Mouse (Mus musculus) limb, embryonic 14.5 days (tissue): ENCODE data around the gene Fcgr3. TPM values are rescaled to one million over a fixed set of nuclear protein-coding genes. Genes with fewer than 3 reads are reported as not detected.
"Not testable (repeated sequence)": the region's sequence is repeated elsewhere in the genome, so short reads cannot be mapped to it uniquely, and the experiment has no call there.

Experiments
- ATAC-seq: fragments of 200-750 bp; cut with Nextera tagmentation; 2 replicates; pipeline ENCODE4 v1.8.0; 2017; ENCODE audit warnings: low read depth, moderate number of reproducible peaks, moderate TSS enrichment; ENCODE audit not compliant: low FRiP score
- DNase-seq: peaks from one replicate; pipeline ENCODE4 v3.0.0-alpha.2; 2015; ENCODE audit warnings: low spot score
- H3K27ac ChIP-seq: fragments of 300-500 bp; sonication (generic); replicated peaks from 2 replicates; pipeline ENCODE4 v1.5.1; 2014; ENCODE audit warnings: low read depth, mild to moderate bottlenecking, low read length, moderate library complexity, mixed read lengths
- H3K27me3 ChIP-seq: fragments of 300-500 bp; sonication (generic); 2 replicates; pipeline ENCODE4 v1.6.1; 2014; ENCODE audit warnings: low read length, mixed read lengths; ENCODE audit not compliant: control insufficient read depth, insufficient read depth
- H3K36me3 ChIP-seq: fragments of 300-500 bp; sonication (generic); 2 replicates; pipeline ENCODE4 v1.6.1; 2014; ENCODE audit warnings: mild to moderate bottlenecking, low read length, moderate library complexity, mixed read lengths; ENCODE audit not compliant: control insufficient read depth, insufficient read depth
- H3K4me1 ChIP-seq: fragments of 300-500 bp; sonication (generic); 2 replicates; pipeline ENCODE4 v1.6.1; 2014; ENCODE audit warnings: antibody characterized with exemption, low read length, mixed read lengths; ENCODE audit not compliant: control insufficient read depth, insufficient read depth
- H3K4me2 ChIP-seq: fragments of 300-500 bp; sonication (generic); replicated peaks from 2 replicates; pipeline ENCODE4 v1.6.1; 2014; ENCODE audit warnings: low read depth, mild to moderate bottlenecking, low read length, moderate library complexity; ENCODE audit not compliant: severe bottlenecking
- H3K4me3 ChIP-seq: fragments of 300-500 bp; sonication (generic); replicated peaks from 2 replicates; pipeline ENCODE4 v1.5.1; 2014; ENCODE audit warnings: low read length
- H3K9ac ChIP-seq: fragments of 300-500 bp; sonication (generic); 2 replicates; pipeline ENCODE4 v1.6.1; 2014; ENCODE audit warnings: mild to moderate bottlenecking, low read depth, low read length, moderate library complexity; ENCODE audit not compliant: severe bottlenecking
- H3K9me3 ChIP-seq: fragments of 300-500 bp; sonication (generic); 2 replicates; pipeline ENCODE4 v1.6.1; 2016; ENCODE audit warnings: low read length; ENCODE audit not compliant: control insufficient read depth
- POLR2A ChIP-seq: fragments of 200-500 bp; IDR thresholded peaks from 2 replicates; pipeline ENCODE4 v1.8.0; 2012; ENCODE audit warnings: inconsistent platforms, mild to moderate bottlenecking, moderate library complexity, borderline replicate concordance; ENCODE audit not compliant: insufficient read depth, insufficient read length; ENCODE audit errors: extremely low read depth
- WGBS: fragments of 180-500 bp; shearing (Covaris S2); extraction: QIAGEN DNeasy Blood & Tissue Kit; methylation state at CpG from one replicate; pipeline ENCODE4 v1.1.7; 2014; 5-methylcytosine and 5-hydroxymethylcytosine counted together
- polyA plus RNA-seq, 2 experiments: library from polyadenylated mRNA; depleted of rRNA in 1 of 2; stranded (reverse) in 1 of 2; unstranded in 1 of 2; fragments of >200 nt; fragmentation: Nextera tagmentation in 1 of 2; extraction: Ambion mirVana in 1 of 2; gene quantifications; 2 replicates each; pipeline versions ENCODE4 v1.2.1 to v1.2.3; 2012 to 2014

Fcgr3 gene
- 12.8 and 13.7 TPM in 2 replicates for polyA plus RNA-seq (2012; rRNA removed)
- 17.6 and 19.7 TPM in 2 replicates for polyA plus RNA-seq (2014; fragmentation: Nextera tagmentation; extraction: Ambion mirVana)

GRCm38 (mm10) chr1:171064491-171065242, at the start of gene Fcgr3:
Fcgr3 (minus strand) TSS chr1:171064935.
- Histone ChIP-seq H3K27me3 (peaks cover 35% of the 10 kb centered on the region), H3K4me3 (peak within 1 kb of the TSS; percentile 47), H3K4me2 (peak within 1 kb of the TSS; percentile 62), H3K9ac (peak within 1 kb of the TSS; percentile 44; the same call in 1 of the 2 replicates)
- WGBS: 3% methylated on average over 38 of the region's 75 CpGs
- DNase-seq: peak; percentile 19
- H3K4me1 ChIP-seq, H3K27ac ChIP-seq, H3K36me3 ChIP-seq, H3K9me3 ChIP-seq: not testable (repeated sequence)
- peak; percentile 59 for ATAC-seq

GRCm38 (mm10) chr1:171113873-171114299, 49.2 kb upstream of the Fcgr3 start, which contains the start of gene Cfap126:
Cfap126 (plus strand) TSS chr1:171113918.
- under 1% methylated on average over 24 of the region's 24 CpGs for WGBS

GRCm38 (mm10) chr1:171112986-171113385, 48.3 kb upstream of the Fcgr3 start:
- Histone ChIP-seq H3K4me3 (no peak overlapping the region), H3K27ac (no peak overlapping the region), H3K9me3 (no peaks in the 10 kb centered on the region), H3K9ac (no peak overlapping the region), H3K4me2 (no peak overlapping the region), H3K36me3 (no peaks in the 10 kb centered on the region), H3K27me3 (no peaks in the 10 kb centered on the region), H3K4me1 (0 out of 2 replicates have a peak, but pooled peaks cover 2% of the 10 kb centered on the region)
- 69% methylated on average over 4 of the region's 4 CpGs for WGBS
- DNase-seq: no peak
- TF ChIP-seq POLR2A: no peak
- no peak for ATAC-seq

More at GRCm38 (mm10) chr1:171113873-171114299, 49.2 kb upstream of the Fcgr3 start, which contains the start of gene Cfap126:
- ATAC-seq: peak; percentile 20
- Histone ChIP-seq H3K36me3 (no peaks in the 10 kb centered on the region), H3K27me3 (no peaks in the 10 kb centered on the region), H3K9ac (peak within 1 kb of the TSS; percentile 67), H3K4me3 (peak within 1 kb of the TSS; percentile 50), H3K4me2 (peak within 1 kb of the TSS; percentile 71), H3K27ac (peak within 1 kb of the TSS; percentile 52), H3K9me3 (no peaks in the 10 kb centered on the region), H3K4me1 (0 out of 2 replicates have a peak, but pooled peaks cover 2% of the 10 kb centered on the region)
- TF ChIP-seq POLR2A: no peak
- peak; percentile 54 for DNase-seq

GRCm38 (mm10) chr1:171111781-171112575, 47.2 kb upstream of the Fcgr3 start:
- Histone ChIP-seq H3K4me3 (peak overlapping the region; percentile 45), H3K27me3 (no peaks in the 10 kb centered on the region), H3K36me3 (no peaks in the 10 kb centered on the region), H3K4me1 (0 out of 2 replicates have a peak, but pooled peaks cover 2% of the 10 kb centered on the region), H3K9me3 (no peaks in the 10 kb centered on the region), H3K27ac (no peak overlapping the region; the same call in 1 of the 2 replicates), H3K9ac (peak overlapping the region; percentile 49), H3K4me2 (peak overlapping the region; percentile 50)
- ATAC-seq (peak; percentile 7), DNase-seq (peak; percentile 81)
- WGBS: 5% methylated on average over 15 of the region's 15 CpGs
- no peak for TF ChIP-seq POLR2A
